Mouse (Mus musculus) olfactory bulb, adult 2 months (tissue): ENCODE measurements around the gene Lgals2.

Experiments used
- CTCF ChIP-seq: fragments of 200-500 bp; IDR thresholded peaks from 2 replicates; pipeline ENCODE4 v1.5.1; 2012; ENCODE audit warnings: low read depth, mild to moderate bottlenecking, low read length, moderate library complexity; ENCODE audit not compliant: insufficient read depth
- POLR2A ChIP-seq: fragments of 200-500 bp; IDR thresholded peaks from 2 replicates; pipeline ENCODE4 v1.6.1; 2012; ENCODE audit warnings: mild to moderate bottlenecking, low read depth, low read length, moderate library complexity; ENCODE audit not compliant: insufficient read depth

GRCm38 (mm10) chr15:78802776-78803391 lies 52.4 kb downstream of the Lgals2 start, which contains the start of gene Card10:
- TF ChIP-seq POLR2A (no peak), CTCF (no peak)
